Mouse (Mus musculus): ENCODE measurements at regions not wholly inside any gene's neighbourhood (a gene's known extent, or its start where the extent isn't known, plus 50 kb on each side); places are given as distances from the start of the nearest gene placed in this dataset.
"Not testable (repeated sequence)": the region's sequence is repeated elsewhere in the genome, so short reads cannot be mapped to it uniquely, and the experiment has no call there.

- WGBS, result 65% methylated on average over 6 of the region's 6 CpGs
- Histone ChIP-seq H3K4me2 (ENCODE audit: low read length) (no peak overlapping the region), H3K36me3 (ENCODE audit: control insufficient read depth, insufficient read depth, low read length) (no peaks in the 10 kb centered on the region), H3K9me3 (ENCODE audit: control insufficient read depth, low read length) (no peaks in the 10 kb centered on the region), H3K4me3 (ENCODE audit: low read depth, low read length) (no peak overlapping the region), H3K27ac (ENCODE audit: low read depth) (no peak overlapping the region), H3K4me1 (replicated peaks; ENCODE audit: control insufficient read depth, insufficient read depth, low read length) (no peaks in the 10 kb centered on the region), H3K27me3 (replicated peaks; ENCODE audit: control insufficient read depth, insufficient read depth, low read length) (no peaks in the 10 kb centered on the region), H3K9ac (ENCODE audit: low read length) (no peak overlapping the region)
- ATAC-seq (replicated peaks; ENCODE audit: low FRiP score, low TSS enrichment, low read depth) (no peak), DNase-seq (ENCODE audit: low spot score) (no peak)
Measured at GRCm38 (mm10) chr15:27089155-27089554, 193.8 kb upstream of the Fbxl7 start.

DNA sequence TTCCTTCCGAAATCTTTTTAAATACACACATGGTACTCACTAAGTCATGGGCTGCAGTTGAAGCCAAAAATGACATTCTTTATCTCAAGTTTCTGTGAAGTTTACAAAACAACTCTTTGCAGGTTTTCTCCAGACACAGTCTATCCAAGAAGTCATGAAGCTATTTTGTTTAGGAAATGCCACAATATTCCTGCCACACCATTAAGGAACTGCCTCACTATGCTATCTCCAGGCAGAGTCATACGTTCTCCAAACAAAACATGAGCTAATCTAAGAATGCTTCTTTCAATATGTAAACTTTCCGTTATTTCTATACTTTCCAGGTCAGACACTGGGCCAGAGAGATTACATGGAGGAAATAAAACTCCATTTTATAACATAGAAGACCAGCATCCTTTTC, 198.7 kb upstream of the Fbxl7 start:
- Histone ChIP-seq H3K9ac (ENCODE audit: low read length) (no peak overlapping the region), H3K36me3 (ENCODE audit: control insufficient read depth, insufficient read depth, low read length) (no peaks in the 10 kb centered on the region), H3K4me2 (ENCODE audit: low read length) (no peak overlapping the region), H3K27ac (ENCODE audit: low read depth) (no peak overlapping the region), H3K4me3 (ENCODE audit: low read depth, low read length) (no peak overlapping the region), H3K4me1 (replicated peaks; ENCODE audit: control insufficient read depth, insufficient read depth, low read length) (no peaks in the 10 kb centered on the region), H3K27me3 (replicated peaks; ENCODE audit: control insufficient read depth, insufficient read depth, low read length) (no peaks in the 10 kb centered on the region), H3K9me3 (ENCODE audit: control insufficient read depth, low read length) (no peaks in the 10 kb centered on the region)
- ATAC-seq (replicated peaks; ENCODE audit: low FRiP score, low TSS enrichment, low read depth) (no peak), DNase-seq (ENCODE audit: low spot score) (no peak)
- WGBS, result 65% methylated on average over 3 of the region's 3 CpGs

DNA sequence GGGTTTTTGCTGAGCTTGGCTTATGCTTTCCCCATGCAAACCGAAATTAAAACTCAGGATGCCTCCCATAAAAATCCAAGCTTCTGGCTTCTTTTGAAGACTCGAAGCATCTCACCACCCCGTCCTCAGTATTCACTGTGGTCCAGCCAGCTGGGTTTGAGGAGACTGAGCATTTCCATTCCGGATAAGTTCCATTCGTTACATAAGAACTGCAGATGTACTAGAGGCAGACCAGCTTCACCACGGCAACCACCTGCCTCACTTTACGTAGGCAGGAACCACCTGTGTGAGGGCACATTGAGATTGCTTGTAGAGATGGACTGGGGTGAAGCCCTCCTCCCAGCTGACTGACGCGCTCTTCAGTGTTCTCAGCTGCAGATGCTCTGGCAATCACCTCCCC, 199.9 kb upstream of the Fbxl7 start:
- Histone ChIP-seq H3K27ac (ENCODE audit: low read depth) (no peak overlapping the region), H3K9me3 (ENCODE audit: control insufficient read depth, low read length) (no peaks in the 10 kb centered on the region), H3K9ac (ENCODE audit: low read length) (no peak overlapping the region), H3K4me3 (ENCODE audit: low read depth, low read length) (no peak overlapping the region), H3K27me3 (replicated peaks; ENCODE audit: control insufficient read depth, insufficient read depth, low read length) (no peaks in the 10 kb centered on the region), H3K4me2 (ENCODE audit: low read length) (no peak overlapping the region), H3K4me1 (replicated peaks; ENCODE audit: control insufficient read depth, insufficient read depth, low read length) (no peaks in the 10 kb centered on the region), H3K36me3 (ENCODE audit: control insufficient read depth, insufficient read depth, low read length) (no peaks in the 10 kb centered on the region)
- 90% methylated on average over 9 of the region's 9 CpGs for WGBS
- ATAC-seq (replicated peaks; ENCODE audit: low FRiP score, low TSS enrichment, low read depth), result no peak
- DNase-seq (ENCODE audit: low spot score), result no peak

GRCm38 (mm10) chr15:27101610-27102009, 206.2 kb upstream of the Fbxl7 start:
- not testable (repeated sequence) for H3K4me1 ChIP-seq (replicated peaks; ENCODE audit: control insufficient read depth, insufficient read depth, low read length); DNase-seq (ENCODE audit: low spot score); H3K27me3 ChIP-seq (replicated peaks; ENCODE audit: control insufficient read depth, insufficient read depth, low read length); H3K9me3 ChIP-seq (ENCODE audit: control insufficient read depth, low read length); H3K4me3 ChIP-seq (ENCODE audit: low read depth, low read length); H3K27ac ChIP-seq (ENCODE audit: low read depth); H3K4me2 ChIP-seq (ENCODE audit: low read length); ATAC-seq (replicated peaks; ENCODE audit: low FRiP score, low TSS enrichment, low read depth); H3K36me3 ChIP-seq (ENCODE audit: control insufficient read depth, insufficient read depth, low read length); H3K9ac ChIP-seq (ENCODE audit: low read length)
- WGBS, result 87% methylated on average over 2 of the region's 2 CpGs

DNA sequence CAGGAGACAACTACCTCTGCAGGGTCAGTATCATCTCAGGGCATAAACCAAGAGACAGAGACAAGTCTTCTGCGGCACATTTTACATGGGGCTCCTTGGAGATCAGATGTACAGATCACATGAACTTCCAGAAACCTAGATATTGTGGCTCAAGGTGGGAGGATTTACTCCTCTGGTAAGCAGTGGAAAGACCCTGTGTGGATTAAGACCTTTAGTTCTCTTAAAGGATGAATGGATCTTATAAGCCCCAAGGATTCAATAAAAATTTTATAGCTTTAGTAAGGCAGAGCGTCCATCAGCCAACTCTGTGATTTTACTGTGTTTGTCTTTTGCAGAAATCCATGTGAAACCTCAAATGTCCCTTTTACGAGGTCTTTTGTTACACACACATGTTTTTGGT, 213.8 kb upstream of the Fbxl7 start:
- ATAC-seq (replicated peaks; ENCODE audit: low FRiP score, low TSS enrichment, low read depth), result no peak
- no peaks in the 10 kb centered on the region for H3K4me1 ChIP-seq (replicated peaks; ENCODE audit: control insufficient read depth, insufficient read depth, low read length)
- H3K9me3 ChIP-seq (ENCODE audit: control insufficient read depth, low read length), result no peaks in the 10 kb centered on the region
- H3K27ac ChIP-seq (ENCODE audit: low read depth), result no peak overlapping the region
- no peaks in the 10 kb centered on the region for H3K27me3 ChIP-seq (replicated peaks; ENCODE audit: control insufficient read depth, insufficient read depth, low read length)
- no peak overlapping the region for H3K9ac ChIP-seq (ENCODE audit: low read length)
- no peak for DNase-seq (ENCODE audit: low spot score)
- WGBS, result 75% methylated on average over 3 of the region's 3 CpGs
- H3K4me2 ChIP-seq (ENCODE audit: low read length), result no peak overlapping the region
- no peak overlapping the region for H3K4me3 ChIP-seq (ENCODE audit: low read depth, low read length)
- no peaks in the 10 kb centered on the region for H3K36me3 ChIP-seq (ENCODE audit: control insufficient read depth, insufficient read depth, low read length)

GRCm38 (mm10) chr15:27129697-27130096, 234.3 kb upstream of the Fbxl7 start:
- WGBS, result 24% methylated on average over 1 of the region's 1 CpGs
- Histone ChIP-seq H3K36me3 (ENCODE audit: control insufficient read depth, insufficient read depth, low read length) (no peaks in the 10 kb centered on the region), H3K9ac (ENCODE audit: low read length) (no peak overlapping the region), H3K27ac (ENCODE audit: low read depth) (no peak overlapping the region), H3K4me1 (replicated peaks; ENCODE audit: control insufficient read depth, insufficient read depth, low read length) (no peaks in the 10 kb centered on the region; the same call in 1 of the 2 replicates), H3K9me3 (ENCODE audit: control insufficient read depth, low read length) (no peaks in the 10 kb centered on the region), H3K4me2 (ENCODE audit: low read length) (no peak overlapping the region), H3K4me3 (ENCODE audit: low read depth, low read length) (no peak overlapping the region), H3K27me3 (replicated peaks; ENCODE audit: control insufficient read depth, insufficient read depth, low read length) (no peaks in the 10 kb centered on the region)
- no peak for ATAC-seq (replicated peaks; ENCODE audit: low FRiP score, low TSS enrichment, low read depth)
- no peak for DNase-seq (ENCODE audit: low spot score)

DNA sequence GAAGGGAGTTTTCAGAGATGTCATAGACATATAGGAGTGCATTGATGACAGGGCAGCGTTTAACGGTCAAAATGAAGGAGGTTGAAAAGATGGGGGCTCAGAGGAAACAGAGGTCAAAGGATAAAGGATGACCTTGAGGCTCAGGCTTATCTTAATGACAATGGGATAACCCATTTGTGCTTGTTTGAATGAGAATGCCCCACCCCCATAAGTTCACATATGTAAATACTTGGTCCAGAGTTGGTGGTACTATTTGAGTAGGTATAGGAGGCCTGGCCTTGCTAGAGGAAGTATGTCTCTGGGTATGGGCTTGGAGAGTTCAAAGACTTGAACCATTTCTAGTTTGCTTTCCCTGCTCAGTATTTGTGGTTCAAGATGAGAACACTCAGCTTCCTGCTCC, 237.4 kb upstream of the Fbxl7 start:
- ATAC-seq (replicated peaks; ENCODE audit: low FRiP score, low TSS enrichment, low read depth), result no peak
- 83% methylated on average over 2 of the region's 2 CpGs for WGBS
- Histone ChIP-seq H3K36me3 (ENCODE audit: control insufficient read depth, insufficient read depth, low read length) (no peaks in the 10 kb centered on the region), H3K4me2 (ENCODE audit: low read length) (no peak overlapping the region), H3K4me1 (replicated peaks; ENCODE audit: control insufficient read depth, insufficient read depth, low read length) (no peaks in the 10 kb centered on the region; the same call in 1 of the 2 replicates), H3K9me3 (ENCODE audit: control insufficient read depth, low read length) (no peaks in the 10 kb centered on the region), H3K4me3 (ENCODE audit: low read depth, low read length) (no peak overlapping the region), H3K27me3 (replicated peaks; ENCODE audit: control insufficient read depth, insufficient read depth, low read length) (no peaks in the 10 kb centered on the region), H3K27ac (ENCODE audit: low read depth) (no peak overlapping the region), H3K9ac (ENCODE audit: low read length) (no peak overlapping the region)
- DNase-seq (ENCODE audit: low spot score), result no peak

GRCm38 (mm10) chr15:27137580-27137979, 242.2 kb upstream of the Fbxl7 start:
- Histone ChIP-seq H3K27me3 (replicated peaks; ENCODE audit: control insufficient read depth, insufficient read depth, low read length) (no peaks in the 10 kb centered on the region), H3K36me3 (ENCODE audit: control insufficient read depth, insufficient read depth, low read length) (no peaks in the 10 kb centered on the region), H3K27ac (ENCODE audit: low read depth) (0 out of 2 replicates have a peak overlapping the region, but pooled peaks have one; percentile 34), H3K9me3 (ENCODE audit: control insufficient read depth, low read length) (no peaks in the 10 kb centered on the region), H3K9ac (ENCODE audit: low read length) (no peak overlapping the region), H3K4me1 (replicated peaks; ENCODE audit: control insufficient read depth, insufficient read depth, low read length) (no peaks in the 10 kb centered on the region), H3K4me3 (ENCODE audit: low read depth, low read length) (no peak overlapping the region), H3K4me2 (ENCODE audit: low read length) (no peak overlapping the region)
- WGBS, result 48% methylated on average over 5 of the region's 5 CpGs
- ATAC-seq (replicated peaks; ENCODE audit: low FRiP score, low TSS enrichment, low read depth) (no peak), DNase-seq (ENCODE audit: low spot score) (no peak)

DNA sequence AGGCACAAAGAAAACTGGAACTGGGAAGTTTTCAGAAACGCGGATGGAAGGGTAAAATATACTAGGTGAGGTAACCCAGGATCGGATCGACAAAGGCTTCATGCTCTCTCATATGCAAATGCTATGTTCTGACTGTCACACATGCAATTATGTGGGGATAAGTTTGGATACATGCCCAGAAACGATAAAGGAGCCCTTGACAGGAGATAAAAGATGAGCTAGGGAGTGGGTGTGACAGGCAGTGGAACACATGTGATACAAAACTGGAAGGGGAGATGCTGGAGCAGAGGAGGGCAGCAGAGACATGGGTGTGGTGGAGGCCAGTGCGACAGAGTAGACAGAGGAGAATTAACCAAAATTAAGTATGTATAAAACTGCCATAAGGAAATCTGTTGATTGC, 250.5 kb upstream of the Fbxl7 start:
- no peak overlapping the region for H3K4me2 ChIP-seq (ENCODE audit: low read length)
- no peak overlapping the region for H3K27ac ChIP-seq (ENCODE audit: low read depth)
- ATAC-seq (replicated peaks; ENCODE audit: low FRiP score, low TSS enrichment, low read depth) (no peak), DNase-seq (ENCODE audit: low spot score) (no peak)
- no peak overlapping the region for H3K9ac ChIP-seq (ENCODE audit: low read length)
- no peaks in the 10 kb centered on the region for H3K36me3 ChIP-seq (ENCODE audit: control insufficient read depth, insufficient read depth, low read length)
- H3K27me3 ChIP-seq (replicated peaks; ENCODE audit: control insufficient read depth, insufficient read depth, low read length), result no peaks in the 10 kb centered on the region
- WGBS, result 80% methylated on average over 6 of the region's 6 CpGs
- no peaks in the 10 kb centered on the region for H3K9me3 ChIP-seq (ENCODE audit: control insufficient read depth, low read length)
- no peak overlapping the region for H3K4me3 ChIP-seq (ENCODE audit: low read depth, low read length)
- H3K4me1 ChIP-seq (replicated peaks; ENCODE audit: control insufficient read depth, insufficient read depth, low read length), result no peaks in the 10 kb centered on the region
